Comparison of ENCODE assay signal across 11 mouse cellular contexts in the genomic region with DNA sequence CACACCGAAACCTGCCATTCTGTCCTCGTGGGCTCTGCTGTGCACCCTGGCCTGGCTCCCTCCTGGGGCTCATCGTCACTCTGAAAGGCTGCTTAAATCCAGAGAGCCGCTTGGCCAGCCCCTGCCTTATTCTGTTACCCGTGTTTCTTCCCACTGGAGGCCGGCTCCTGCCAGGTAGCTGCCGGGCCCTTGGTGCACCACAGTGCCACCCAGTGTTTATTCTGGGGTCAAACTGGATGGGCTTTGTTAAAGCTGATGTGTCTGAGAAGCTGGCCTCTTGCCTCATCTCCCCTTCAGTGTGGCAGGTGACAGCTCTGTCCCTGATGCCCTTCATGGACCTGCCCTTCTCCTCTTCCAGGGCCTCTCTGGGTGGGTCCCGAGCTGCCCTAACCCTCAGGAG.
DNase-seq lines count a peak whose midpoint lies in the region; ATAC-seq and TF ChIP-seq lines count a peak whose summit lies in the region.
"Had no signal": no experiment of that assay in that cellular context is flagged by ENCODE, and none has a peak within 500 bp of the region (broad histone marks: within the 10 kb centered on the region; RNA-seq: fewer than 3 reads in every experiment).

No protein-coding gene starts in this region.

- peaks cover 47% of the 10 kb centered on the region for H3K36me3 ChIP-seq in forebrain, embryonic 10.5 days (replicated peaks)
- 0 out of 2 replicates have a peak, but pooled peaks cover 8% of the 10 kb centered on the region for H3K36me3 ChIP-seq in forebrain, embryonic 15.5 days
- no peaks in the 10 kb centered on the region for H3K36me3 ChIP-seq in limb, embryonic 11.5 days (ENCODE audit: control insufficient read depth, insufficient read depth, low read length)
- peaks cover 4% of the 10 kb centered on the region for H3K36me3 ChIP-seq in limb, embryonic 10.5 days
- no peaks in the 10 kb centered on the region for H3K36me3 ChIP-seq in midbrain, embryonic 15.5 days (replicated peaks)
- H3K36me3 ChIP-seq: heart, embryonic 15.5 days; liver, embryonic 15.5 days had no signal

- peaks cover 5% of the 10 kb centered on the region; the same call in 1 of the 2 replicates for H3K9me3 ChIP-seq in forebrain, embryonic 10.5 days
- H3K9me3 ChIP-seq in forebrain, embryonic 15.5 days: no peaks in the 10 kb centered on the region
- H3K9me3 ChIP-seq in limb, embryonic 11.5 days (ENCODE audit: control insufficient read depth, low read length): no peaks in the 10 kb centered on the region
- no peaks in the 10 kb centered on the region for H3K9me3 ChIP-seq in limb, embryonic 10.5 days (replicated peaks)
- no peaks in the 10 kb centered on the region for H3K9me3 ChIP-seq in midbrain, embryonic 15.5 days
- H3K9me3 ChIP-seq: heart, embryonic 15.5 days had no signal

- WGBS in forebrain, embryonic 10.5 days: 70% methylated on average over 8 of the region's 8 CpGs
- WGBS in forebrain, embryonic 15.5 days: 60% methylated on average over 8 of the region's 8 CpGs
- WGBS in limb, embryonic 11.5 days: 58% methylated on average over 8 of the region's 8 CpGs
- WGBS in limb, embryonic 10.5 days: 64% methylated on average over 8 of the region's 8 CpGs
- WGBS in midbrain, embryonic 15.5 days: 46% methylated on average over 8 of the region's 8 CpGs

- intact Hi-C loops in gastrocnemius, postnatal 14 days (cut with DNase I; ENCODE audit: low total_unique reads): no loop called here

- no peak for DNase-seq in forebrain, embryonic 10.5 days (ENCODE audit: extremely low spot score, low spot score)
- DNase-seq in limb, embryonic 11.5 days (ENCODE audit: low spot score): no peak
- DNase-seq in limb, embryonic 10.5 days (ENCODE audit: low spot score): no peak
- no peak for DNase-seq in brain, embryonic 14.5 days (ENCODE audit: low read depth)
- no peak for DNase-seq in gastrocnemius, postnatal 14 days
- DNase-seq in urinary bladder, postnatal 36 days (ENCODE audit: low spot score in 2 of 2): no peak

- no peak overlapping the region for H3K4me3 ChIP-seq in forebrain, embryonic 10.5 days
- H3K4me3 ChIP-seq in forebrain, embryonic 15.5 days: no peak overlapping the region
- no peak overlapping the region for H3K4me3 ChIP-seq in limb, embryonic 11.5 days (ENCODE audit: low read depth, low read length)
- H3K4me3 ChIP-seq in limb, embryonic 10.5 days: no peak overlapping the region
- no peak overlapping the region for H3K4me3 ChIP-seq in midbrain, embryonic 15.5 days
- H3K4me3 ChIP-seq: heart, embryonic 15.5 days; liver, embryonic 15.5 days had no signal

- no peak overlapping the region for H3K9ac ChIP-seq in forebrain, embryonic 15.5 days (replicated peaks)
- 0 out of 2 replicates have a peak overlapping the region, but pooled peaks have one; percentile 4 for H3K9ac ChIP-seq in limb, embryonic 11.5 days (ENCODE audit: low read length)
- H3K9ac ChIP-seq in midbrain, embryonic 15.5 days: no peak overlapping the region
- H3K9ac ChIP-seq: heart, embryonic 15.5 days; liver, embryonic 15.5 days had no signal

- H3K27ac ChIP-seq in forebrain, embryonic 10.5 days: 0 out of 2 replicates have a peak overlapping the region, but pooled peaks have one; percentile 8
- no peak overlapping the region for H3K27ac ChIP-seq in forebrain, embryonic 15.5 days (replicated peaks)
- H3K27ac ChIP-seq in limb, embryonic 11.5 days (replicated peaks; ENCODE audit: low read depth, low read length): no peak overlapping the region
- no peak overlapping the region for H3K27ac ChIP-seq in limb, embryonic 10.5 days
- peak overlapping the region; percentile 71; the same call in 1 of the 2 replicates for H3K27ac ChIP-seq in midbrain, embryonic 15.5 days
- H3K27ac ChIP-seq: heart, embryonic 15.5 days; liver, embryonic 15.5 days had no signal

- no peak for TF ChIP-seq POLR2A in brain, embryonic 14.5 days (IDR thresholded peaks at IDR 0.05; ENCODE audit: borderline replicate concordance, extremely low read depth, insufficient read depth, insufficient read length, poor library complexity, severe bottlenecking)

- H3K27me3 ChIP-seq in forebrain, embryonic 10.5 days (ENCODE audit: poor library complexity, severe bottlenecking): peaks cover 6% of the 10 kb centered on the region; the same call in 1 of the 2 replicates
- H3K27me3 ChIP-seq in forebrain, embryonic 15.5 days: no peaks in the 10 kb centered on the region
- H3K27me3 ChIP-seq in limb, embryonic 11.5 days (ENCODE audit: control insufficient read depth, insufficient read depth, low read length): no peaks in the 10 kb centered on the region
- peaks cover 29% of the 10 kb centered on the region; the same call in 1 of the 2 replicates for H3K27me3 ChIP-seq in limb, embryonic 10.5 days (ENCODE audit: low read depth, poor library complexity, severe bottlenecking)
- H3K27me3 ChIP-seq in midbrain, embryonic 15.5 days (replicated peaks): no peaks in the 10 kb centered on the region
- H3K27me3 ChIP-seq: liver, embryonic 15.5 days; megakaryocyte, embryonic 14.5 days had no signal

- ATAC-seq in forebrain, embryonic 15.5 days (replicated peaks): no peak
- ATAC-seq in limb, embryonic 11.5 days (ENCODE audit: insufficient number of reproducible peaks, low FRiP score, low TSS enrichment, low read depth): no peak
- no peak for ATAC-seq in midbrain, embryonic 15.5 days (replicated peaks)

- H3K4me1 ChIP-seq in forebrain, embryonic 10.5 days: peaks cover 31% of the 10 kb centered on the region
- peaks cover 16% of the 10 kb centered on the region for H3K4me1 ChIP-seq in forebrain, embryonic 15.5 days
- H3K4me1 ChIP-seq in limb, embryonic 11.5 days (ENCODE audit: control insufficient read depth, insufficient read depth, low read length): no peaks in the 10 kb centered on the region
- peaks cover 20% of the 10 kb centered on the region for H3K4me1 ChIP-seq in limb, embryonic 10.5 days
- peaks cover 17% of the 10 kb centered on the region for H3K4me1 ChIP-seq in midbrain, embryonic 15.5 days
- H3K4me1 ChIP-seq: heart, embryonic 15.5 days; megakaryocyte, embryonic 14.5 days had no signal

- no peak overlapping the region for H3K4me2 ChIP-seq in forebrain, embryonic 15.5 days (replicated peaks)
- H3K4me2 ChIP-seq in limb, embryonic 11.5 days (ENCODE audit: low read depth, severe bottlenecking): no peak overlapping the region
- H3K4me2 ChIP-seq in midbrain, embryonic 15.5 days: no peak overlapping the region
- H3K4me2 ChIP-seq: heart, embryonic 15.5 days; liver, embryonic 15.5 days had no signal

- peak; percentile 42; the same call in 1 of the 2 replicates for TF ChIP-seq CTCF in brain, embryonic 14.5 days (IDR thresholded peaks at IDR 0.05; ENCODE audit: borderline replicate concordance, extremely low read depth, insufficient read depth, insufficient read length)

Comparison
In these comparisons a context has a peak if more than half of its experiments do, and no peak if none do; other contexts are left out.
1. H3K27ac ChIP-seq: peak in forebrain, embryonic 10.5 days (single experiment) and midbrain, embryonic 15.5 days (single experiment); none in forebrain, embryonic 15.5 days (single experiment), limb, embryonic 11.5 days (single experiment) and limb, embryonic 10.5 days (single experiment).